Comparison of ENCODE assay signal across 13 mouse cellular contexts in genomic region chr9:75299342-75299741, GRCm38 (mm10). TPM values are rescaled to one million over a fixed set of nuclear protein-coding genes. Genes with fewer than 3 reads are reported as not detected.
DNase-seq lines count a peak whose midpoint lies in the region; ATAC-seq and TF ChIP-seq lines count a peak whose summit lies in the region.
"Had no signal": no experiment of that assay in that cellular context is flagged by ENCODE, and none has a peak within 500 bp of the region (broad histone marks: within the 10 kb centered on the region; RNA-seq: fewer than 3 reads in every experiment).

No protein-coding gene starts in this region.

- H3K4me3 ChIP-seq in lung, postnatal 0 days (ENCODE audit: low read depth, low read length) = no peak overlapping the region
- H3K4me3 ChIP-seq in bone marrow, adult 2 months (replicated peaks; ENCODE audit: control insufficient read depth, low read depth, low read length) = no peak overlapping the region
- no peak overlapping the region for H3K4me3 ChIP-seq in stomach, postnatal 0 days (ENCODE audit: low read depth, low read length)
- H3K4me3 ChIP-seq: hindbrain, embryonic 15.5 days; lung, embryonic 15.5 days; neural tube, embryonic 13.5 days had no signal

- H3K36me3 ChIP-seq in lung, postnatal 0 days (ENCODE audit: insufficient read depth, low read length) = peaks cover 4% of the 10 kb centered on the region; the same call in 1 of the 2 replicates
- H3K36me3 ChIP-seq in stomach, postnatal 0 days (ENCODE audit: control insufficient read depth, insufficient read depth, low read length) = no peaks in the 10 kb centered on the region
- H3K36me3 ChIP-seq: hindbrain, embryonic 15.5 days; neural tube, embryonic 13.5 days had no signal

- no peak overlapping the region for H3K9ac ChIP-seq in lung, postnatal 0 days (replicated peaks; ENCODE audit: low read depth)
- no peak overlapping the region for H3K9ac ChIP-seq in stomach, postnatal 0 days (ENCODE audit: low read length)
- H3K9ac ChIP-seq: hindbrain, embryonic 15.5 days; lung, embryonic 15.5 days; neural tube, embryonic 13.5 days had no signal

- no peak for ATAC-seq in lung, postnatal 0 days
- no peak for ATAC-seq in stomach, postnatal 0 days (ENCODE audit: low FRiP score, low TSS enrichment)

- TF ChIP-seq CTCF in lung, postnatal 0 days (IDR thresholded peaks at IDR 0.05) = peak; percentile 55
- TF ChIP-seq CTCF in bone marrow, adult 2 months (IDR thresholded peaks at IDR 0.05; ENCODE audit: control insufficient read depth, insufficient read depth, low read length) = peak; percentile 26; the same call in 1 of the 2 replicates
- peak; percentile 63 for TF ChIP-seq CTCF in stomach, postnatal 0 days (IDR thresholded peaks at IDR 0.05; ENCODE audit: low read depth)

- H3K9me3 ChIP-seq in lung, postnatal 0 days (ENCODE audit: low read length) = no peaks in the 10 kb centered on the region
- no peaks in the 10 kb centered on the region for H3K9me3 ChIP-seq in stomach, postnatal 0 days (ENCODE audit: control insufficient read depth, low read length)
- H3K9me3 ChIP-seq: hindbrain, embryonic 15.5 days; lung, embryonic 15.5 days; neural tube, embryonic 13.5 days had no signal

- no peak overlapping the region for H3K4me2 ChIP-seq in lung, postnatal 0 days (replicated peaks; ENCODE audit: low read depth, low read length)
- H3K4me2 ChIP-seq in stomach, postnatal 0 days (replicated peaks; ENCODE audit: low read depth) = no peak overlapping the region
- H3K4me2 ChIP-seq: hindbrain, embryonic 15.5 days; lung, embryonic 15.5 days; neural tube, embryonic 13.5 days had no signal

- H3K27ac ChIP-seq in lung, postnatal 0 days (ENCODE audit: low read length) = no peak overlapping the region
- H3K27ac ChIP-seq in bone marrow, adult 2 months (ENCODE audit: control insufficient read depth, insufficient read depth, low read depth, low read length, poor library complexity) = no peak overlapping the region
- no peak overlapping the region for H3K27ac ChIP-seq in stomach, postnatal 0 days (replicated peaks)
- H3K27ac ChIP-seq: hindbrain, embryonic 15.5 days; lung, embryonic 15.5 days; neural tube, embryonic 13.5 days had no signal

- H3K27me3 ChIP-seq in lung, postnatal 0 days (replicated peaks; ENCODE audit: insufficient read depth, low read length) = no peaks in the 10 kb centered on the region
- H3K27me3 ChIP-seq in stomach, postnatal 0 days (ENCODE audit: control insufficient read depth, insufficient read depth, low read length) = no peaks in the 10 kb centered on the region
- H3K27me3 ChIP-seq: hindbrain, embryonic 15.5 days; lung, embryonic 15.5 days; neural tube, embryonic 13.5 days had no signal

- TF ChIP-seq POLR2A in bone marrow, adult 2 months (IDR thresholded peaks at IDR 0.05; ENCODE audit: borderline replicate concordance, control insufficient read depth, low read depth, low read length) = no peak

- TF ChIP-seq EP300 in lung, postnatal 0 days (IDR thresholded peaks at IDR 0.05) = no peak
- no peak for TF ChIP-seq EP300 in stomach, postnatal 0 days (optimal IDR thresholded peaks at IDR 0.05)

- no peaks in the 10 kb centered on the region for H3K4me1 ChIP-seq in lung, postnatal 0 days (ENCODE audit: insufficient read depth, low read depth, low read length)
- H3K4me1 ChIP-seq in bone marrow, adult 2 months (ENCODE audit: control insufficient read depth, insufficient read depth, low read length) = no peaks in the 10 kb centered on the region; the same call in 1 of the 2 replicates
- H3K4me1 ChIP-seq in stomach, postnatal 0 days (replicated peaks; ENCODE audit: control insufficient read depth, insufficient read depth) = no peaks in the 10 kb centered on the region
- H3K4me1 ChIP-seq: hindbrain, embryonic 15.5 days; lung, embryonic 15.5 days; neural tube, embryonic 13.5 days had no signal

- peak; percentile 50 to 72 for DNase-seq in cerebellum, postnatal 10 days
- DNase-seq in cerebellum, adult 11-12 months = no peak
- DNase-seq in lung, postnatal 0 days (ENCODE audit: low spot score) = no peak
- DNase-seq in lung, postnatal 25 days (ENCODE audit: low spot score) = no peak
- DNase-seq in stomach, postnatal 0 days (ENCODE audit: low spot score) = no peak
- no peak for DNase-seq in heart, adult 11 months
- DNase-seq in layer of hippocampus, adult 8-10 months (ENCODE audit: low spot score in 2 of 2) = no peak
- DNase-seq: gastrocnemius, postnatal 14 days; spleen, adult 18-20 months had no signal

- WGBS in lung, postnatal 0 days = 82% methylated on average over 2 of the region's 2 CpGs
- WGBS in bone marrow, adult 2 months = 67% methylated on average over 2 of the region's 2 CpGs
- 82% methylated on average over 2 of the region's 2 CpGs for WGBS in stomach, postnatal 0 days

RNA-seq across cellular contexts. Expression of gene Gnb5, which starts 6.7 kb away (rescaled TPM):
- 10.7 and 11.5 TPM in 2 replicates for polyA plus RNA-seq in lung, postnatal 0 days (2015; fragmentation: Nextera tagmentation; extraction: Ambion mirVana)
- 5.2 TPM in 1 of 2 replicates, not detected in the other for polyA plus RNA-seq in bone marrow, adult 2 months (2011; ENCODE audit: insufficient read depth, insufficient read length, low replicate concordance, missing spikeins)
- polyA plus RNA-seq in stomach, postnatal 0 days (2015; fragmentation: Nextera tagmentation; extraction: Ambion mirVana) = 16.1 and 17.5 TPM in 2 replicates
- total RNA-seq in layer of hippocampus, adult 8-10 months (2022) = 100 to 1,000 TPM; 110 to 135 (median 125) TPM

RNA-seq across cellular contexts. Expression of gene Bcl2l10, which starts 48.2 kb away (rescaled TPM):
- 0.11 and 0.13 TPM in 2 replicates for polyA plus RNA-seq in lung, postnatal 0 days (2015; fragmentation: Nextera tagmentation; extraction: Ambion mirVana)
- polyA plus RNA-seq in bone marrow, adult 2 months (2011; ENCODE audit: insufficient read depth, insufficient read length, low replicate concordance, missing spikeins) = not detected in 2 replicates
- polyA plus RNA-seq in stomach, postnatal 0 days (2015; fragmentation: Nextera tagmentation; extraction: Ambion mirVana) = not detected in 2 replicates
- under 1 TPM in 2 of 4 experiments, not detected in 2; 0.39 to 0.43 TPM for total RNA-seq in layer of hippocampus, adult 8-10 months (2022)
- total RNA-seq: gastrocnemius, postnatal 14 days had no signal
- polyA plus RNA-seq: hindbrain, embryonic 15.5 days; lung, embryonic 15.5 days; neural tube, embryonic 13.5 days had no signal

Comparison
In these comparisons a context has a peak if more than half of its experiments do, and no peak if none do; other contexts are left out.
1. DNase-seq: peak in cerebellum, postnatal 10 days (2 of 2); none in cerebellum, adult 11-12 months (single experiment), lung, postnatal 0 days (single experiment), lung, postnatal 25 days (single experiment), stomach, postnatal 0 days (single experiment), heart, adult 11 months (single experiment) and layer of hippocampus, adult 8-10 months (0 of 2).
2. Peak in every context shown above with its lines, with median percentiles within 50 percentile points of each other: CTCF ChIP-seq.